Mouse (Mus musculus): ENCODE measurements around the gene Acbd6.

GRCm38 (mm10) chr1:155562206-155562605, 4.3 kb downstream of the Acbd6 start:
- TF ChIP-seq CTCF (IDR thresholded peaks at IDR 0.05; ENCODE audit: extremely low read depth, insufficient read depth, low read length) (no peak), POLR2A (IDR thresholded peaks at IDR 0.05; ENCODE audit: extremely low read depth, insufficient read depth, low read length) (no peak)
